Mouse (Mus musculus): ENCODE measurements around the gene Mdc1.
"Not testable (repeated sequence)": the region's sequence is repeated elsewhere in the genome, so short reads cannot be mapped to it uniquely, and the experiment has no call there.

Mdc1 gene

DNA sequence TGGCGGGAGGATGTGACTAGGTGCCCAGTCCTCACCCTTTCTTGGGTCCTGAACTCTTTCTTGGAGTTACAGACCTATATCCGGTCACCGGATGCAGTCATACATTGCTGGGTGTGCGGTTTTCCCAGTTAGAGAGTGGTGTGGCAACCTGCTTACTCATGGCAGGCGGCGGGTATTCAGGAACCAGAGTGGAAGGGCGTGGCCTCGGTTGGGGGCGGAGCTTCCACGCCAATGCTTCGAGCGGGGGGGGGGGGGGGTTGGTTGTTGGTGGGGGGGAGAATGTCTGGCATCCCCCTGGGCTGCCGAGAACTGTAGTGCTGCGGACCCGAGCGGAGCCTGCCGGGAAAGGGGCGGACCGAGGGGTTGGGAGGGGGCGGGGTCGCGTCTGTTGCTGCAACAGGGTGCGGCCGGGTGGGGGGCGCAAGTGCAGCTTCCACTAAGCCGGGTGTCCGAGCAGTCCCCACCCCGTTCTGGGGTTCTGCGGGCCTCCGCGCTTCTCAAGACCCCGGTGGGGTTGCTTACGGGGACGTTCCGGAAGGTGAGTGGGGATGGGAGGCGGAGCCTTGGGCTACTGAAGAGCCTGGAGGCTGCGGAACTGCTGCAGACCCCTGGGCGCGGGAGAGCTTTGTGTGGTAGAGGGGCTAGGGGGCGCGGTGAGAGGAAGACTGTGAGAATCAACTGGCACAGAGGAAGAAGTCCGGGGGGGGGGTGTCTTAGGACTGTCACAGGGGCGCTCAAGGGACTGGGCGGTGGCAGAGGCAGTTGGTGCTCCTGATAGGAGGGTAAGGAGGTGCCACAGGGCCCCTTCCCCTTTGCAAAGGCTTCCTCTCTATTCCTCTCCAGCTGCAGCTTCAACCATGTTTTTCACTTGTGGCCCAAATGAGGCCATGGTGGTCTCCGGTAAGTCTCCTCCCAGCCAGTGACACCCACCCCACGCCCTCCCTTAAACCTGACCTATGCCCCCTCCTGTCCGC lies 18.1 kb upstream of the Mdc1 start, which contains the start of gene Flot1:
Gene Flot1, plus strand, starts transcription at position 267 of the 974 bp plus-strand sequence.
- peak; percentile 92 for DNase-seq (ENCODE audit: low spot score)

DNA sequence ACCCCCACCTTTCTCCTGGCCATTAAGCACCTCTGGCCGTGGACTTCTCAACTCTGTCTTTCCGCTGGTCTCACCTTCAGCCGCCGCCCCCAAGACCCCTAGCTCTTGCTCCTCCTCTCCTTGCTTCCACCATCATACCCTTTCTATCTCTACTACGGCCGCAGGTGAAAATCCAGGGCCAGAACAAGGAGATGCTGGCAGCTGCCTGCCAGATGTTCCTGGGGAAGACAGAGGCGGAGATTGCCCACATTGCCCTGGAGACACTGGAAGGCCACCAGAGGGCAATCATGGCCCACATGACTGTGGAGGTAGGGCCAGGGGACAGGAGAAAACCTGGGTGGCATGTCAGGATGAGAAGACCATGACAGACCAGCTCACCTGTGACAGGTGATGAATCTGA lies 16.9 kb upstream of the Mdc1 start:
- no peak for DNase-seq (ENCODE audit: low spot score)

DNA sequence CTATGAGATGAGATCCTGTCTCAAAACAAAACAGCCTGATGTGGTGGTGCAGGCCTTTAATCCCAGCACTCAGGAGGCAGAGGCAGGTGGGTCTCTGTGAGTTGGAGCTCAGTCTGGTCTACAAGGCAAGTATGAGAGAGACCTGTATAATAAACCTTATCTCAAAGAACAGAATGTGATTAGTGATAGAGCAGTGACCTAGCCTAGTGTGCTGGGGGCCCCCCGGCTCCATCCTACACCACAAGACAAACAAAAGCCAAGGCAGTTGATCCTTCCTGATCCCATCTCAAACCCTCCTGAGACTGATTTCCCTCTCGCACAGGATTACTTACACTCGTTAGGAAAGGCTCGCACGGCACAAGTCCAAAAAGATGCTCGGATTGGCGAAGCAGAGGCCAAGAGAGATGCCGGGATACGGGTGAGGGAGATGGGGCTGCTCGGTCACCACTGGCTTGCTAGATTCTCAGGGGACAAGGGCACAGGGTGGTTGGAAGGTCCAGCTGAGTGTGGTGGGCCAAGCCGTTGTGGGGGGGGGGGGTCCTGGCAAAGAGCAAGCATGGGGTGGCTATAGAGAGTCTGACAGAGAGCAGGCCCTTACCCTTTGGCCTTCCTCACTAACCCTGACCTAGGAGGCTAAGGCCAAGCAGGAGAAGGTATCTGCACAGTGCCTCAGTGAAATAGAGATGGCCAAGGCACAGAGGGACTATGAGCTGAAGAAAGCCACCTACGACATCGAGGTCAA lies 16.0 kb upstream of the Mdc1 start:
- DNase-seq (ENCODE audit: low spot score): no peak

DNA sequence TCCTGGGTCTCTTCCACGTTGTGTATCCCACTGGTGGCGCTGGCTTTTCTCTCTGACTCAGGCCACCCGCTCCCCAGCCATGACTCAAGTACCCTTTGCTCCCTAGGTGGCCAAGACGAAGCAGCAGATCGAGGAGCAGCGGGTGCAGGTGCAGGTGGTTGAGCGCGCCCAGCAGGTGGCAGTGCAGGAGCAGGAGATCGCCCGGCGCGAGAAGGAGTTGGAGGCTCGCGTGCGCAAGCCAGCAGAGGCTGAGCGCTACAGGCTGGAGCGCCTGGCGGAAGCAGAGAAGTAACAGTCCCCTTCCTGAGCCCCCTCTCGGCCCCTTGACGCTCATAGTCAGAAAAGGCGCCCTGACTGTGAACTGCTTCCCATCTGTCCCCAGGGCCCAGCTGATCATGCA lies 11.6 kb upstream of the Mdc1 start:
- DNase-seq (ENCODE audit: low spot score): peak; percentile 86

DNA sequence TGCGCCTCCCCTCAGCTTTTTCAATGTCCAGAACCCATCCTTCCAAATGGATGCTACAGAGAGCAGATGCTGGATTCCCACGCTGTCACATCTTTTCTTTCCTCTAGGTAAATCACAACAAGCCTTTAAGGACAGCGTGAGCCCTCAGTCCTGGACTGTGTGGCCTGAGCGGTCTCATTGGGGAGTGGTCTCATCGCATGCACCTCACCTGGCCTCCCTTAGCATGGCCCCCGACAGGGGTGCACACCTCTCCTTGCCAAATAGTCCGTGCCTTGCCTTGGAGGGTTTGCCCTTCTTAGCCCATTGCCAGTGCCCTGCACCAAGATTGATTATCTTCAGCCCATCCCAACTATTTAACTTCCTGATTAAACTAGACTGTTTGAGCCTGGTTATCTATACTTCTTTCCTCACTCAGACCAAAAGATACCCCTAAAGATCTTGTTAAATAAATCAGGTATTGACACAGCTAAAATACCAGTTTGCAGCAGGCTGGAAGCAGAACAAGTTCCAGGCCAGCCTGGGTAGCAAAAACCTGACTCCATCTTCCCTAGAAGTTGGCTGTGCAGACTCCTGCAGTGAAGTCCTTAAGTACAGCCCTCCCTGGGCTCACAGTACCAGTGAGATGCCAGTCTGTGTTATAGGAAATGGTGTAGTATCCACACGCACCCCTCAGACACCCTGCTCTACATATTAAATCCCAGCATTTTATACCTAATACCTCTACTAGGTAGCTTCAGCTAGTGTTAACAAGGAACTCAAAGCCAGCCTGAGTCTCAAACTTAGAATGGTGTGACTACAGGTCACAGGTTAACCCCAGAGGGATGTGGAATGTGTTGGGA lies 8.7 kb upstream of the Mdc1 start:
- no peak for DNase-seq (ENCODE audit: low spot score)

DNA sequence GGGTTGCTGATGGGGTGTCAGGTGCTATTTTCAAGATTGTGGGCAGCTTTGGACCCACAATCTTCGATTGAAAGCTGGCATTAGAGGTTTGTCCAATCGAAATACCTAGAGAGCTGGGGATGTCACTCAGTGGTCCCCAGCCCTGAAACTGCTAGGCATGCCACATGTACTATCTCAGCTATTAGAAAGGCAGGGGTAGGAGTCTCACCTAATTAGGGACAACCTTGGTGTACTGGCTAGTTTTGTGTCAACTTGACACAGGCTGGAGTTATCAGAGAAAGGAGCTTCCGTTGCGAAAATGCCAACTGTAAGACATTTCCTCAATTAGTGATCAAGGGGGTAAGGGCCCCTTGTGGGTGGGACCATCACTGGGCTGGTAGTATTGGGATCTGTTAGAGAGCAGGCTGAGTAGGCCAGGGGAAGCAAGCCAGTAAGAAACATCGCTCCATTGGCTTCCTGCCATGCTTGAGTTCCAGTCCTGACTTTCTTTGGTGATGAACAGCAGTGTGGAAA lies 8.0 kb upstream of the Mdc1 start:
- no peak for DNase-seq (ENCODE audit: low spot score)

DNA sequence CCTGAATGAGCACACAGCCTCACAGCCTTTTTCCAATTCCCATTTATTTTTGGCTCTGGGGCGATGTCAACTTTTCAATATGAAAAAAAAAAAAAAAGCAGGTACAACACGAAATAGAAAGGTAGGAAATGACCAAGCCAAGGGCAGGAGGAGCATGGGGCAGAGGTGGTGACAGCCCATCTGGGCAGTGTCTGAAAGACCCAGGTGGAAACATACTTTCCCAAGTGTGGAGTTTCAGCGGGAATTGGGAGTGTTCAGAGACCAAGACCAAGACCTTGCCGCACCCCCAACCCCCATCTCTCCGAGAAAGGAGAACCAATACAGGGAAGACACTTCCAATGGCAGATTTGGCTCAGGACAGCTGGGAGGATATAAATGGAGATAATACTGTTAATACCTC lies 7.4 kb upstream of the Mdc1 start:
- no peak for DNase-seq (ENCODE audit: low spot score)

DNA sequence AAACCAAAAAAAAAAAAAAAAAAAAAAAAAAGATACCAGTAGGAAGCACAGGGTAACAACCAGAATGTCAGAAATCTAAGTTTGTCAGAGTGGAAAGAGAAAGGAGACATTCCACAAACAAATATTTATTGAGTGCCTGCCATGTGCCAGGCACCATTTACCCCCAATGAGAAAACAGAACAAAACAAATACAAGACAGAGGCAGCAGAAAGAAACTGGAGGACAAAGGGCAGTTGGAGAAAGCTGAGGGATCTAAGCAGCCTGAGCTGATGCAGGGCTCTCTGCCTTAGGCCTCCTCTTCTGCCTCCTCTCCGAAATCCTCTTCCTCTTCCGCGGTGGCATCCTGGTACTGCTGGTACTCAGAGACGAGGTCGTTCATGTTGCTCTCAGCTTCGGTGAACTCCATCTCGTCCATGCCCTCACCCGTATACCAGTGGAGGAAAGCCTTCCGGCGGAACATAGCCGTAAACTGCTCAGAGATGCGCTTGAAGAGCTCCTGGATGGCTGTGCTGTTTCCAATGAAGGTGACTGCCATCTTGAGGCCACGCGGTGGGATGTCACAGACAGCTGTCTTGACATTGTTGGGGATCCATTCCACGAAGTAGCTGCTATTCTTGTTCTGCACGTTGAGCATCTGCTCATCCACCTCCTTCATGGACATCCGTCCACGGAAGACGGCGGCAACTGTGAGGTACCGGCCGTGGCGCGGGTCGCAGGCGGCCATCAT lies 6.5 kb upstream of the Mdc1 start:
- no peak for DNase-seq (ENCODE audit: low spot score)

DNA sequence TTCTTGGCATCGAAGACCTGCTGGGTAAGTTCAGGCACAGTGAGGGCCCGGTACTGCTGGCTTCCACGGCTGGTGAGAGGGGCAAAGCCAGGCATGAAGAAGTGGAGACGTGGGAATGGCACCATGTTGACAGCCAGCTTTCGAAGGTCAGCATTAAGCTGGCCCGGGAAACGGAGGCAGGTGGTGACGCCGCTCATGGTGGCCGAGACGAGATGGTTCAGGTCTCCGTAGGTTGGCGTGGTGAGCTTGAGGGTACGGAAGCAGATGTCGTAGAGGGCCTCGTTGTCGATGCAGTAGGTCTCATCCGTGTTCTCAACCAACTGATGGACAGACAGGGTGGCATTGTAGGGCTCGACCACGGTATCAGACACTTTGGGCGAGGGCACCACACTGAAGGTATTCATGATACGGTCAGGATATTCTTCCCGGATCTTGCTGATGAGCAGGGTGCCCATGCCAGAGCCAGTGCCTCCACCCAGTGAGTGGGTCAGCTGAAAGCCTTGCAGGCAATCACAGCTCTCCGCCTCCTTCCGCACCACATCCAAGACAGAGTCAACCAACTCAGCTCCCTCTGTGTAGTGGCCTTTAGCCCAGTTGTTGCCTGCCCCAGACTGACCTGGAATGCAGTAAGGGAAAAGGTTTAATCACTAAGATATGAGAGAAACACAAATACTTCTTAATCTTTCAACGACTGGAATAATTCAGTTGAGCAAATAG lies 5.7 kb upstream of the Mdc1 start:
- no peak for DNase-seq (ENCODE audit: low spot score)

DNA sequence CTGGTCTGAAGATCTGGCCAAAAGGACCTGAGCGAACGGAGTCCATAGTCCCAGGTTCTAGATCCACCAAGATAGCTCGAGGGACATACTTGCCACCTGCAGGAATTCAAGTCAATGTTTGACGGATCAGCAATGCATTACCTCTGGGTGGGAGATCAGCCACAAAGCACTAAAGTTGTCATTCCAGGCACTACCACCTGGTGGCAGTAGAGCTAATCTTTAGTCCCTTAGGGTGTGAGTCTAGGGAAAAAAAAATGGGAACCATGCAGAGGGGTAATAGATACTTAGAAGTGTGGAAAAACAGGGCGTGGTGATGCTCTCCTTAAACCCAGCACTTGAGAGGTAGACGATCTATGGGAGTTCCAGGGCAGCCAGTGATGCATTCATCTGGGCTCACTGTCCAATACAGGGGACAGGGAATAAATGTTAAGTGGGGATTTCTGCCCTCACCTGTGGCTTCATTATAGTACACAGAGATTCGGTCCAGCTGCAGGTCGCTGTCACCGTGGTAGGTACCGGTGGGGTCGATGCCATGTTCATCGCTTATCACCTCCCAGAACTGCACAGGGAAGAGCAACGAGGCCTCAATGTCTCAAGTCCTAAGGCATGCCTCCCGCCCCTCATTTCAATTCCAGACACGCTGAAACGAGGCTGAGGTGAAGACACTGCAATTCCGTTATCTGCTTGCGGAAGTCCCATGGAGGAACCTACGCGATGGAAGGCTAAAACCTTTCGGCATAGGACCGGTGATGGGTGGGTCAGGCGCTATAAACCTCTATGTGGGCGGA lies 4.9 kb upstream of the Mdc1 start:
- DNase-seq (ENCODE audit: low spot score): peak; percentile 95

DNA sequence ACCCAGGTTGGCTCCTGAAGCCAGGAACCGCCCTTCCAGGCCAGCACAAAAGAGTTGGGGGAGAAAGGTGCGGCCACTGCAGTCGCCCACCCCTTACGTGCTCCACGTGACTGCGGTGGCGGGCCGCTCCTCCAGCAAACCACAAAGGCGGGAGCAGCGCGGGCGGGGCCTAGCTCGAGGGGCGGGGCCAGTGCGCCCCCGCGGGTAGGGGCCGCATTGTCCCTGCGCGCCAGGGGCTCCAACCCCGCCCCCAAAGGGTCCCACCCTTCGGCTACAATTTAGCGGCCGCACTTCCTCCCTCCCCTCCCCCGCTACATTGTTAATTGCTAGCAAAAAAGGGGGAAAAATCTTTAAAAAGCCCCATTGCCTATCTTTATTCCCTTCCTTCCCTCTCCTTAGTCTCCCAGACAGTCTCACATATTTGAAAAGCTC lies 4.3 kb upstream of the Mdc1 start:
- peak; percentile 96 for DNase-seq (ENCODE audit: low spot score)

DNA sequence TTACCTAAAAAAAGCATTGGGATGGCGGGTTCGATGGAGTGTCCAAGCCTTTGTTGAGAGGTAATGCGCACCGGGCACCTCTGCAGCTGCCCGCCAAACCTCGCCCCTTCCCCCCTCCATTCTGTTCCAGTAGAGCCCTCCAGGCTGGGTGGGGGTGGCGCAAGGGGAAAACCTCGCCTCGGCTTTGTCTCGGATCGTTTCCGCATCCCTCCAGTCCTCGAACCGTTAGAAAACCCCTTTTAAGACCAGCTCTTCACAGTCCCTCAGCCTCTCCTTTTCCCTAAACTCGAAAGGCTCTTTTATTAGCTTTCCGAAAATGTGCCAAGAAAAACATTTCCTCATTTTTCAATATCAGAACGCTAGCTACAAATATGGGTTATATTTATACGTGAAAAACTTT lies 3.8 kb upstream of the Mdc1 start:
- DNase-seq (ENCODE audit: low spot score): peak; percentile 80

DNA sequence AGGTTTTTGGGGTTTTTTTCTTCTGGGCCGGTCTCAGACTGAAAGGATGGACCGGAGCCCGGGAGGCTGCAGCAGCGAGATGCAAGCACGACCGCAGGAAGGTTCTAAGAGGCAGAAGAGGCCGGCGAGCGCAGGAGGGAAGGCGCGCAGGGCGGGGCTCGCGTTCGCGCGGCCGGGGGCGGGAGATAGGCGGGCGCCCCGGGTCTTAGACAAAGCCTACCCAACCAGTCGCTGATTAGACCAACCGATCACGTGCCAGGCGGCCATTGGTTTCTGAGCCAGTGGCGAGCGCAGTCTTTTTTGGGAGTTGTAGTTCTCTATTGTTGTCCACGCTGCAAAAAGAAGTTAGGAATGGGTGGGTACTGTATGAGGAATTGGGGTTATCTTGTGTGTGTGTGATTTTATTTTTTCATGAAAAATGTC lies 3.2 kb upstream of the Mdc1 start, which contains the start of gene Tubb5:
Gene Tubb5, minus strand, starts transcription at position 185 of the 423 bp plus-strand sequence.
- DNase-seq (ENCODE audit: low spot score): peak; percentile 98

DNA sequence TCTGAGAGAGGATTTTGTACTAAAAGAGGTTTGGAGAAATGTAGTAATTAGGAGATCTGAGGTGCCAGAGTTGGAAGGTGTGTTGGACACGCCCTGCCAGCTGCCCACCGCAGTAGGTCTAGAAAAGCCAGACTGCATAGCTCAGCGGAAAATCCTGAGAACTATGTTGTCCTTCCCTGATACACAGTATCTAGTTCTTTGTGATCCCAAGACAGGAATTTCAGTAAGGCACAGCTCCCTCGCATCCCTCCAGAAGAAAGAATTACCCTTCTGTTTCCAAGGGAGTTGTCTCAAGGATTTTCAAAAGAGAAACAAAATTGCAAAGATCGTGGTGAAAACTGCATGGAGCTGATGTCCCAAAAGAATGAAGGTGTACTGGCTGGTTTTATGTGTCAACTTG lies 2.7 kb upstream of the Mdc1 start:
- DNase-seq (ENCODE audit: low spot score): no peak

DNA sequence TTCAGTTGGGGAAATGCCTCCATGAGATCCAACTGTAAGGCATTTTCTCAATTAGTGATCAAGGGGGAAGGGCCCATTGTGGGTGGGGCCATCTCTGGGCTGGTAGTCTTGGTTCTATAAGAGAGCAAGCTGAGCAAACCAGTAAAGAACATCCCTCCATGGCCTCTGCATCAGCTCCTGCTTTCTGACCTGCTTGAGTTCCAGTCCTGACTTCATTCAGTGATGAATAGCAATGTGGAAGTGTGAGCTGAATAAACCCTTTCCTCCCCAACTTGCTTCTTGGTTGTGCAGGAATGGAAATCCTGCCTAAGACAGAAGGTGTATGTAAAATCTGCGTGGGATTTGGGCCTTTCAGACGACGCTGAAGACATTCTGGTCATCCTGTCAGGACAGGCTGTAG lies 2.3 kb upstream of the Mdc1 start:
- not testable (repeated sequence) for DNase-seq (ENCODE audit: low spot score)

DNA sequence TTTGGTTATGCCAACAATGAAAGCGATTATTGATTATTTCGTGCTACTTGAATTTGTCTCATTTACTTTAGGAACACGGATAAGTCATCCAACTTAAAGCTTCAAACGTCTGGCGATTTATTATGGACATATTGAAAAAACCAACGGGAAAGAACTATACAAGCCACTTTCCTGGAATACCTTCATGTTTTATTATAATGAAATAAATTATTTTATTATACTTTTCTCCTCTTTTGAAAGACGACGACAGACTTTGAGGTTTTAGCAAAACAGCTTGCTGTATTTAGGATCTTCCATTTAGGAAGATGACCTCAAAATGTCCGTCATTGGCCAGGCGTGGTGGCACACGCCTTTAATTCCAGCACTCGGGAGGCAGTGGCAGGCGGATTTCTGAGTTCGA lies 754 bp upstream of the Mdc1 start:
- DNase-seq (ENCODE audit: low spot score): peak; percentile 14

DNA sequence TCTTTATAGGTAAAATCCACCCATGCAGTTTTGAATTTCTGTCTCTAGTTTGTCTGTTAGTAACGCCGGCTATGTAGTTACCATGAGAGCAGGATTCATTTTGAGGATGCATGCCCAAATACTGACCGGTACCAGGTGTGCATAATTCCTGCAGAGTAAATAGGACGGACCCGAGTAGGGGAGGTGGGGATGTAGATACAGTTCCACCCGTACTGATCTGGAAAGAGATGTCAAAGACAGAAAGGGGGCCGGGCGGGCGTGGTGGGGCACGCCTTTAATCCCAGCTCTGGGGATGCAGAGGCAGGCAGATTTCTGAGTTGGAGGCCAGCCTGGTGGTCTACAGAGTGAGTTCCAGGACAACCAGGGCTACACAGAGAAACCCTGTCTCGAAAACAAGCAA lies 691 bp downstream of the Mdc1 start:
- no peak for DNase-seq (ENCODE audit: low spot score)

DNA sequence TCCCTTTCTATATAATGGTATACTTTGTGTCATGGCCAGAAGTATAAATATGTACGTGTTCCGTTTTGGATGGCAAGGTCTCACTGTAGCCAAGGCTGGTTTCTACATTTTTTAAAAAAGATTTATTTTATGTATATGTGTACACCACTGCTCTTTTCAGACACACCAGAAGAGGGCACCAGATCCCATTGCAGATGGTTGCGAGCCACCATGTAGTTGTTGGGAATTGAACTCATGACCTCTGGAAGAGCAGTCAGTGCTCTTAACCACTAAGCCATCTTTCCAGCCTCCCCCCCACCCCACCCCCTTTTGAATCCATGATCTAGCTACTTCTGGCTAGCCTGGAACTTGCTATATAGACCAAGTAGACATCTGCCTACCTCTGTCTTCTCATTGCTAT lies 2.2 kb downstream of the Mdc1 start:
- DNase-seq (ENCODE audit: low spot score): no peak

DNA sequence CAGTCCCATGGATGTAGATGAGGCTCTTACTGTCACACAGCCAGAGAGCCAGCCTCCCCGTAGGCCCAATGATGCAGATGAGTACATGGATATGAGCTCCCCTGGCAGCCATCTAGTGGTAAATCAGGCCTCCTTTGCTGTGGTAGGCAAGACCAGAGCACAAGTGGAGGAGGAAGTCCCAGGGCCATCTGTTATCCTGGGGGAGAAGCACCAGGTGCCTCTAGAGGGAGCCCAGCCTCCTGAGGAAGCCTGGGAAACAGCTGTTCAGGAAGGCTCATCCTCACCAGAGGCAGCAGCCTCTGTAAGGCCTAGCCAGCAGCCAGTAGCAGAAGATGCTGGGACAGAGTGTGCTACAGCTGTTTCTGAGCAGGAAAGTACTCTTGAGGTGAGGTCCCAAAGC lies 6.8 kb downstream of the Mdc1 start:
- no peak for DNase-seq (ENCODE audit: low spot score)

DNA sequence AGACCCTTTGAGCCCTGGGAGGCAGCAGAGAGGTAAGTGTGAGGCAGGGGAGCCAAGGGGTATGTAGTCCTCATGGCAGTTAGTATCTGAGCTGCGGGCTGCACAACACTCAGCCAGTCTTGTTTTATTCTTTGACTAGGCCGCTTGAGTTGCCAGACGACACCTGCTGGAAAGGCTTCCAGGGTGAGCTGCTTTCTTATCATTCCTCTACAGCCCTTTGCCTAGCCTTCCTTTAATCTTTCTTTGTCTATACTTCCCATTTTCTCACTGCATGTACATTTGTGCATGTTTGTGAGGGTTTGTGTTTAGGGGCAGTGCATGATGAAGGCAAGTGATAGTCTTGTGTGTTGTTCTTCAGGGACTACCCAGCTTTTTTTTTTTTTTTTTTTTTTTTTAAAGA lies 9.7 kb downstream of the Mdc1 start:
- DNase-seq (ENCODE audit: low spot score): no peak

All from embryo, embryonic 10.5 days (tissue).